Mouse (Mus musculus): Measurements from ENCODE around the gene Sik2. TPM values are rescaled to one million over a fixed set of nuclear protein-coding genes. Genes with fewer than 3 reads are reported as not detected.

Sik2 gene
- polyA plus RNA-seq, 1 experiment from 2014 or later, result 7.0 TPM

DNA sequence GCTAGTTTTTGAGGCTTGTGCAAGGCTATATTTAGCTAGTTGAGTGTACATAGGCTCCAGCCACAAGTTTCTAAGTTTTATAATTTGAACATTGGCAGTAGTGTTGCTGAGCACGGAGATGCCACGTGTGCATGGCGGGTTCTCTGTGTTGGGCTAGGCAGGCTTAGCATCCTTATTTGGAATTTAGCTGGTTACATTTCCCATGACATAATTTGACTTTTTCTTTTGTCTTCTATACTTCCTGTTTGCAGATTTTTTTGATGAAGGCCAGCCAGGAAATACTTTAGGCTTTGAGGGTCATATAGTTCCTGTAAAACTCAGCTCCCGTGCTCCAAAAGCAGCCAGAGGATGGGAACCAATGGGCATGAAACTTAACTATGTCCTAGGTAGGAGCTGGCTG lies 145.0 kb downstream of the Sik2 start:
- H3K9ac ChIP-seq, result no peak overlapping the region
- no peak overlapping the region for H3K4me3 ChIP-seq (replicated peaks)
- H3K9me3 ChIP-seq (replicated peaks), result no peaks in the 10 kb centered on the region
- 86% methylated on average over 4 of the region's 4 CpGs for WGBS (ENCODE audit: insufficient replicate concordance)
- ATAC-seq (ENCODE audit: low read depth) (no peak), DNase-seq (no peak)
- no peak overlapping the region for H3K27ac ChIP-seq
- peaks cover 29% of the 10 kb centered on the region for H3K4me1 ChIP-seq (replicated peaks)
- H3K36me3 ChIP-seq, result peaks cover 100% of the 10 kb centered on the region
- no peak overlapping the region for H3K4me2 ChIP-seq
- H3K27me3 ChIP-seq, result no peaks in the 10 kb centered on the region

DNA sequence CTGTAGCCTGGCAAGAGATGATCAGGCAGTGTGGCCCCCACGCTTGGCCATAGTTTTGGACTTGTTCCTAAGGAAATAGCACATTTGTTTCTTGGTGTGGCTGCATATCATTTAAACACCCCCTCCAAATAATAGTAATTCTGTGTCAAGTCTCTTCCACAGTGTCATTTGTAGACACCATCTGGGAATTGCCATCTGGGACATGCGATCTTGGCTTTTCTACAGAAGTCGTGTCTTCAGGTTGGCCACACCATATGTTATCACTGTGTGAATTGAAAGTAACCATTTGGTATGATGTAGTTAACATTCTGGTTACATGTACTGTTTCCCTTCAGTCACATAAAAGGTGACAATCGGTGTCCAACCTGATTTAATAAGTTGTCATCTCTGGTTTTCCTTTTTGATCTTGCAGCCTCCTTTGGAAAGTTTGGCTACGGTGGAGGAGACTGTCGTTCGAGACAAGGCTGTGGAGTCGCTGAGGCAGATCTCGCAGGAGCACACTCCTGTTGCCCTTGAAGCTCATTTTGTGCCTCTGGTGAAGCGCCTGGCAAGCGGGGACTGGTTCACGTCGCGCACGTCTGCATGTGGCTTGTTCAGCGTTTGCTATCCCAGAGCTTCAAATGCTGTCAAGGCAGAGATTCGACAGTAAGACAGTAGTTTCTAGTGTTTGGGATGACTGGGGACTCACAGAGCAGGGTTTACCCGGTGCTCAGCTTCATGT lies 147.6 kb downstream of the Sik2 start:
- H3K36me3 ChIP-seq, result peaks cover 77% of the 10 kb centered on the region

DNA sequence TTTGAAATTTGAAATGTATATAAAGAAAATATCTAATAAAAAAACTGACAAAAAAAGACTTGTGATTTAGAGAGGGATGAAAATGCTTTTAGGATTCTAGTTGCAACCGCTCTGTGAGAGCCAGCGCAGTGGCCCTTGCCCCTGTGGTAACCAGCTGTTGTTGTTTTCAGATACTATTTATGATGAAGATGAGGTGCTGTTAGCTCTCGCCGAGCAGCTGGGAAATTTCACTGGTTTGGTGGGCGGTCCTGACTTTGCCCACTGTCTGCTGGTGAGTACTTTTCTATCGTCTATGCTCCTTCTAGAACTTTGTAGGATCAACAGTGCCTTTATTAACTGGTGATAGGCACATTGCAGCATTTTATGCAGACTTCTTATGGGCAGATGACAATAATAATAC lies 150.2 kb downstream of the Sik2 start:
- Histone ChIP-seq H3K4me3 (replicated peaks) (peak overlapping the region; percentile 16), H3K27me3 (no peaks in the 10 kb centered on the region), H3K4me1 (replicated peaks) (peaks cover 62% of the 10 kb centered on the region), H3K9ac (0 out of 2 replicates have a peak overlapping the region, but pooled peaks have one; percentile 18), H3K36me3 (peaks cover 51% of the 10 kb centered on the region), H3K4me2 (peak overlapping the region; percentile 83), H3K27ac (no peak overlapping the region), H3K9me3 (replicated peaks) (no peaks in the 10 kb centered on the region)
- DNase-seq (no peak), ATAC-seq (ENCODE audit: low read depth) (no peak)
- 81% methylated on average over 6 of the region's 6 CpGs for WGBS (ENCODE audit: insufficient replicate concordance)

More for the DNA sequence above, 147.6 kb downstream of the Sik2 start:
- 92% methylated on average over 18 of the region's 18 CpGs for WGBS (ENCODE audit: insufficient replicate concordance)
- ATAC-seq (ENCODE audit: low read depth) (no peak), DNase-seq (no peak)
- Histone ChIP-seq H3K4me2 (no peak overlapping the region), H3K4me3 (replicated peaks) (no peak overlapping the region), H3K4me1 (replicated peaks) (peaks cover 44% of the 10 kb centered on the region), H3K27ac (no peak overlapping the region), H3K9ac (no peak overlapping the region), H3K9me3 (replicated peaks) (no peaks in the 10 kb centered on the region), H3K27me3 (no peaks in the 10 kb centered on the region)

DNA sequence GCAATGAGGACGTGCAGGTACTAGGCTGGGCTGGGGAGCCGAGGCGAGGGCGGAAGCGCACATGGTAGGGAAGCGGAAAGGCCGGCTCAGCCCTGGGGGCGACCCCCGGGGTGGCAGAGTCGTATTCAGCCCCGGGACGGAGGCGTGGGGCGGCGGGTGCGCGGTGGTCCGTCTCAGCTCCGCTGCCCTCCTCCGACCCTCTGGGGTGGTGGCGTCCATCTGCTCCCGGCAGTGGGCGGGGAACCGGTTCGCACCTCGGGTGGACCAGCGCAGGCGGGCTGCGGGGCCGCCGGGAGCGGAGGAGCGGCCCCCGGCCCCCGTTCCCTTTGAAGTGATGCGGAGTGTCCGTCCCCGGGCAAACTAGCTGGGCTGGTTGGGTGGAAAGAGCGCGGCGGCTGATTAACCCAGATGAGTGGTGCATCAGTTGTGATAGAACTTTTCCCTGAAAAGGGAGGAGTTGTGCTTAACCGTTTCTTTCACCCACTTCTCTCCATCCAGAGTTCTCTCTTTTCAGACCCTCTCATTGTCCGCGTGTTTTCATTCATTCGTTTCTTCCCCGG lies 151.7 kb downstream of the Sik2 start:
- H3K9me3 ChIP-seq (replicated peaks), result no peaks in the 10 kb centered on the region
- H3K9ac ChIP-seq, result peak overlapping the region; percentile 91
- peak overlapping the region; percentile 97 for H3K27ac ChIP-seq
- peak overlapping the region; percentile 83 for H3K4me2 ChIP-seq
- H3K27me3 ChIP-seq, result no peaks in the 10 kb centered on the region
- peaks cover 77% of the 10 kb centered on the region for H3K4me1 ChIP-seq (replicated peaks)
- H3K4me3 ChIP-seq (replicated peaks), result peak overlapping the region; percentile 92
- ATAC-seq (ENCODE audit: low read depth) (peak; percentile 49), DNase-seq (peak; percentile 54)
- under 1% methylated on average over 46 of the region's 46 CpGs for WGBS (ENCODE audit: insufficient replicate concordance)
- peaks cover 36% of the 10 kb centered on the region for H3K36me3 ChIP-seq

DNA sequence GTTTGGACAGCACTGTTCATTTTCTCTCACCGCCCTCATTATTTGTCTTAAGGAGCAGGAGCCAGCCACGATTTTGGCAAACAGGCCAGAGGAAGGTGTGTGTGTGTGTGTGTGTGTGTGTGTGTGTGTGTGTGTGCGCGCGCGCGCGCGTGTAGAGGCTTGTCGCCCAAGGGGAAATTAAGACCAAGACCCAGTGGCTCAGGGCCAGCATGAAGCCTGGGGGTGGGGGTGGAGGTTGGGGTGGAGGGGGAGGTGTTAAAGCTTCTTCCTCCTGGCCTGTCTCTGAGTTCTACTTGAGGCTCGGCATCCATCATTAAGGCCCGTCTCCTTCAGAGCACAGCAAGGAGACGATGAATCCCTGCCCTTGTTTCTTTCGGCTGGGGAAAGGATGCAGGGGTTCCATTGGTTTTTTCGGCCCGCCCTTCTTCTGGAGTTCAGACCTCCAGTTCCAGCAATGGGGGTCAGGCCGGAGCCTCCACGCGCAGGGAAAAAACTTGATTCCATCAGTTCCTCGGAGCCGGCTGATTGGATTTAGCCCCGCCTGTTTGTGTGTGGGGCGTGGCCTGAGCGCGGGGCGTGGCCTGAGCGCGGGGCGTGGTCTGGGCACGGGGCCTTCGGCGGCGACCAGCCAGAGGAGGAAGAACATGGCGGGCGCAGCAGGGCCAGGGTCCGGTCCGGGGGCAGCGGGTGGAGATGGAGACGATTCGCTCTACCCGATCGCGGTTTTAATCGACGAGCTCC lies 152.4 kb downstream of the Sik2 start:
- Histone ChIP-seq H3K9ac (peak overlapping the region; percentile 91), H3K27ac (peak overlapping the region; percentile 97), H3K4me2 (peak overlapping the region; percentile 83), H3K4me1 (replicated peaks) (peaks cover 83% of the 10 kb centered on the region), H3K36me3 (peaks cover 30% of the 10 kb centered on the region), H3K4me3 (replicated peaks) (peak overlapping the region; percentile 92), H3K9me3 (replicated peaks) (no peaks in the 10 kb centered on the region), H3K27me3 (no peaks in the 10 kb centered on the region)
- DNase-seq (peak; percentile 95), ATAC-seq (ENCODE audit: low read depth) (peak; percentile 68)
- 1% methylated on average over 45 of the region's 45 CpGs for WGBS (ENCODE audit: insufficient replicate concordance)

DNA sequence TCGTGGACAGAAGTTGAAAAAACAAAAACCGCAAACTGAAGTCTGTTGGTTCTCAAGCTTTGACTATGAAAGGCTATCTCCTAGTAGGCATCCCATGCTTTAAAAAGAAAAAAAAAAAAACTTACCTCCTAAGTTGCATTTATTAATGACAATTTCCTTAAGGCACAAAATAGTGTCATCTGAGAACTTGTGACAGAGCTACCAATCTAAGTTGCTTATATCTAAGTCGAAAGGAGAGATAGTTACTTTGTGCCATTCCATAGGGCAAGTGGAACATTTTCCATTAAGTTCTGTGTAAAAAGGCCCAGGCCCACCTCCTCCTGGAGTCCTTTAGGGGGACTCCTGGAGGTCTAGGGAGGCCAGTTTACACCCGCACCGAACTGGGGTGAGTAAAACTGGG lies 153.1 kb downstream of the Sik2 start:
- DNase-seq (no peak), ATAC-seq (ENCODE audit: low read depth) (no peak)
- H3K27me3 ChIP-seq, result no peaks in the 10 kb centered on the region
- H3K27ac ChIP-seq, result peak overlapping the region; percentile 97
- H3K4me3 ChIP-seq (replicated peaks), result peak overlapping the region; percentile 92
- no peaks in the 10 kb centered on the region for H3K9me3 ChIP-seq (replicated peaks)
- peak overlapping the region; percentile 91 for H3K9ac ChIP-seq
- H3K36me3 ChIP-seq, result peaks cover 22% of the 10 kb centered on the region
- peak overlapping the region; percentile 83 for H3K4me2 ChIP-seq
- WGBS (ENCODE audit: insufficient replicate concordance), result 38% methylated on average over 5 of the region's 5 CpGs
- peaks cover 89% of the 10 kb centered on the region for H3K4me1 ChIP-seq (replicated peaks)

DNA sequence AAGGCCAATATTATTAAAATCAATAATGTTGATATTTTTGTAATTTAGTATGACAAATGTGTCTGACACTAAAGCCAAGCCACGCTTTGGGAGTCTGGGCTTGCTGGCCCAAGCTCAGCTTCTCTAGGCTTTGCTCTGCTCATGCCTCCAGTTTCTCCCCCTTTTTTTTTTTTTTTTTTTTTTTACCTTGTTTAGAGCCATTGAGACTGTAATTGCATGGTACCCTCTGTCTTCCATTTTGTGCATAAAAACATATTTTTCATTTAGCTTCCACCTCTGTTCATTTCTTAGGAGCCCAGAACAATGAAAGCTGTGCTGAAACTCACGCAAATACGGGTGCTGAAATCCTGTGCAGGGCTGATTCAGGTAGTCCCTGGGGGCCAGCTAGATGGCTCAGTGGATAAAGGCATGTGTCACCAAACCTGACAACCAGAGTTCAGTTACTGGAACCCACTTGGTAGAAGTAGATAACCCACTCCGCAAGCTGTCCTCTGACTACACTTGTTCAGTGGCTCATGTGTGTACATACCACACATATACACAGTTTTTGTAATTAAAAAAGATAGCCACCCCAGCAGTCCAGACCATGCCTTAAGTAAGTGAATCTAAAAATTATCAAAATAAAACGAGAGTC lies 153.6 kb downstream of the Sik2 start:
- peak overlapping the region; percentile 91 for H3K9ac ChIP-seq

DNA sequence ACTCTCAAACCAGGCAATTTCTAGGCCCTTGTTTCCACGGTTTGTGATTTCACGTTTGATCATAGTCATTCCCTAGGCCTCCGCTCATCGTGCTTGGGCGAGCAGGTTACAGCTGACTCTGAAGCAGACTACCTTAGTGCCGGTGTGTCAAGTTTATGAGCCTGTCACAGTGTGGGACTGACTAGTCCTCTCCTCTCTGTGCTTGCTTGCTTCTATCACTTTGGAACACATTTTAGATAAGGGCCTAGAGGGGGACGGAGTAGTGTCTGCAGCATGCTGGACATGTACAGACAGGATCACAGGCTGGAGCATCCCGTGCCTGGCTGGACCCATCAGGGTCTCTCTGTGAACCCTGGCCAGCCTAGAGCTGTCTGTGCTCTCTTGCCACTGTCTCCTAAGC lies 154.5 kb downstream of the Sik2 start:
- H3K27ac ChIP-seq, result peak overlapping the region; percentile 97
- H3K9ac ChIP-seq, result peak overlapping the region; percentile 91
- H3K4me3 ChIP-seq (replicated peaks), result peak overlapping the region; percentile 92
- WGBS (ENCODE audit: insufficient replicate concordance), result 19% methylated on average over 8 of the region's 8 CpGs
- DNase-seq, result peak; percentile 75
- no peaks in the 10 kb centered on the region for H3K27me3 ChIP-seq
- peaks cover 8% of the 10 kb centered on the region for H3K36me3 ChIP-seq
- H3K4me1 ChIP-seq (replicated peaks), result peaks cover 89% of the 10 kb centered on the region
- H3K9me3 ChIP-seq (replicated peaks), result no peaks in the 10 kb centered on the region
- ATAC-seq (ENCODE audit: low read depth), result peak; percentile 87
- H3K4me2 ChIP-seq, result peak overlapping the region; percentile 83

More for the DNA sequence above, 153.6 kb downstream of the Sik2 start:
- Histone ChIP-seq H3K4me1 (replicated peaks) (peaks cover 89% of the 10 kb centered on the region), H3K36me3 (peaks cover 17% of the 10 kb centered on the region), H3K4me2 (peak overlapping the region; percentile 83), H3K9me3 (replicated peaks) (no peaks in the 10 kb centered on the region), H3K27ac (peak overlapping the region; percentile 97), H3K4me3 (replicated peaks) (peak overlapping the region; percentile 92), H3K27me3 (no peaks in the 10 kb centered on the region)
- ATAC-seq (ENCODE audit: low read depth) (peak; percentile 56), DNase-seq (peak; percentile 78)
- 29% methylated on average over 5 of the region's 5 CpGs for WGBS (ENCODE audit: insufficient replicate concordance)

DNA sequence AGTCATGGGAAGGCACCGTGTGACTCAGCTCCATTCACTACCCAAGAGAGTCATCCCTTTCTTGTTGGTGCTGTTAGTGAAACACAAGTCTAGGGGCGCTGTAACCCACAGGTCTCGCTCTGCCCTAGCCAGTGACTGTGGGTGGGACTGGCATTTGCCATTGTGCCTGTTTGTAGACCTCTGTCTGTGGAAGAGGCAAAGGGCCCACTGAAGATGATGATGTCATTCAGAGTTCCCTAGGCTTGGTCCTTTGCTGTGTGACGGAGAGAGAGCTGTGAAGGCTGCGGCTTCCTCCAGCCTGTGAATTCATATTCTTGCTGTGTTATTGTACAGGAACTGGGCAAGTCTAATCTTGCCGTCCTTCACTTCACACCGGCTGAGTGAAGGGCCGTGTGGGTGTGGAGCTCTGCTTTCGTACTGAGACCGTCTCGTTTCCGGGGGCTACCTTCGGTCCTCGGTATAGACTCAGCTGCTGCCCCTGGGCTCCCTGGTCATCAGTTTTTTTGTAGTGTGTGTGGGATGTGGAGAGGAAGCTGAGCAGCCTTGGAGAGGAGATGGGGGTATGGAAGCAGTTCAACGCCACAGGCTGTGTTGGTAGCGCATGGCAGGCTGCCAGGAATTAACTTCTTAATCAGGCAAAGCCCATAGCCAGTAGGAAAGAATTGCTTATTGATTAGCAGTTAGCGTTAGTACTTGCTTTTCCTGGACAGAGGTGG lies 156.1 kb downstream of the Sik2 start:
- ATAC-seq (ENCODE audit: low read depth) (no peak), DNase-seq (no peak)
- H3K36me3 ChIP-seq, result no peaks in the 10 kb centered on the region
- peak overlapping the region; percentile 48 for H3K9ac ChIP-seq
- H3K9me3 ChIP-seq (replicated peaks), result no peaks in the 10 kb centered on the region
- peak overlapping the region; percentile 97 for H3K27ac ChIP-seq
- H3K4me1 ChIP-seq (replicated peaks), result peaks cover 91% of the 10 kb centered on the region
- WGBS (ENCODE audit: insufficient replicate concordance), result 66% methylated on average over 17 of the region's 17 CpGs
- H3K4me2 ChIP-seq, result peak overlapping the region; percentile 24
- H3K27me3 ChIP-seq, result no peaks in the 10 kb centered on the region
- no peak overlapping the region for H3K4me3 ChIP-seq (replicated peaks)

DNA sequence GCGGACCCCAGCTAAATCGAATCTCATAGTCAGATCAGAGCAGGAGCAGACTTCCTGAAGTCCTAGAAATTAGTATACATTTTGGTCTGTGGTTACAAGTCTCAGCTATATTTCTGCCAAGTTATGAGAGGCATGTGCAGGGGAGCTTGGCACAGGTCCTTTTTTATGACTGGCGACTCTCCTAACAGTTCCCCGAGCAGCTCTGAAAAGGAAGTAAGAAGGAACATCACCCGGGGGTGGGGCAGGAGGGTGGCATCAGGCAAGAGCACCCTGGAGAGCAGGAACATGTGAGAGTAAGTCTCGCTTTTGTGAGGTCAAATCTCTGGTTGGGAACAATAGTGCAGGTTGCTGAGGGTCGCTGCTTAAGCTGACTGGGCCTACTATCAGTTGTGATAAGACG lies 158.2 kb downstream of the Sik2 start:
- DNase-seq (no peak), ATAC-seq (ENCODE audit: low read depth) (no peak)
- H3K4me1 ChIP-seq (replicated peaks), result peaks cover 86% of the 10 kb centered on the region
- H3K9ac ChIP-seq, result 0 out of 2 replicates have a peak overlapping the region, but pooled peaks have one; percentile 40
- no peak overlapping the region for H3K4me2 ChIP-seq
- H3K27ac ChIP-seq, result no peak overlapping the region; the same call in 1 of the 2 replicates
- no peaks in the 10 kb centered on the region for H3K27me3 ChIP-seq
- no peaks in the 10 kb centered on the region for H3K36me3 ChIP-seq
- WGBS (ENCODE audit: insufficient replicate concordance), result 36% methylated on average over 8 of the region's 8 CpGs
- H3K4me3 ChIP-seq (replicated peaks), result no peak overlapping the region
- no peaks in the 10 kb centered on the region for H3K9me3 ChIP-seq (replicated peaks)

Measured in liver, embryonic 13.5 days (tissue).